Mouse (Mus musculus): Measurements from ENCODE around the gene Hnf1b.

The Hnf1b gene

DNA sequence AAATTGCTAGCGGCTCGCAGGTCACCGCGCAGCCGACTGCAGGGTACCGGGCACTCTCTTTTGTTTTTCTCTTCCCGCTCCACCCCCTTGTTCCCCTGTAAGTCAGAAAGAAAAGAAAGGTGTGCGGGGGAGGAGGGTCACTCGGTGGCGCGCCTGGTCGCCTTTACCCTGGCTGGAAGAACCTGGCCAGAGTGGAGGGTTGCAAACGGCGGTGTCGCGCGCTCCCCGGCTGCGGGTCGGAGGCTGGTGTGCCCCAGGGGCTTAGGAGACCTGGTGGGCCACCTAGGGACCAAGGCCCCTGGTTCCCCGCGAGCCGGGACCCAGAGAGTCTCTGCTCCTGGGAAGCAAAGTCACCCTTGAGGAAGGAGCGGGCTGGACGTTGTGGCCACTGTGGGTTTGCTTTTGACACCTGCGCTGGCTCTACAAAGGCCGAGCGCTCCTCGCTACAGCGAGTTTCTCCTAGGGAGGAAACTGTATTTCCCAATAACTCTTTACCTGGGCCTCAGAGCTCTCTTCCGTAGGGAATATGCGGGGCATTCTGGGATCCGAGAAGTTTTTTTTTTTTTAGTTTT lies 3.4 kb downstream of the Hnf1b start:
- no peak for DNase-seq (ENCODE audit: low read depth, low spot score)

DNA sequence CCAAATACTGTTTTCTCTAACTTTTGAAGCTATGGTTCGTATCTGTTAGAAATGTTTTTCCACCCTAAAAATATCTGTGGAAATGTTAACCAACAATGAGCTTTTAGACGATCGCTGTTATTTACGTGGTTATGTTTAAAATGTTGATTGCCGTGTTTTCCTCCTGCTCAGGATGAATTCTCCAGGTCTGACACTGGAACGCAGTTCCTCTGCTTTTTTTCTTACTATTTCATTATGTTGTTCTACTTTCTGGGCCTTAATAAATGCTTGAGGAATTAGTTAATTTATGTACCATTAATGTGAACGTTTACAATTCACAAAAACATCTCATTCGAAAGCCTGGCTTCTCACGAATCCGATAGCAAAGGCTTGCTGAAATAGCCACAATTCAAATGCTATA lies 4.2 kb downstream of the Hnf1b start:
- DNase-seq (ENCODE audit: low read depth, low spot score): no peak

DNA sequence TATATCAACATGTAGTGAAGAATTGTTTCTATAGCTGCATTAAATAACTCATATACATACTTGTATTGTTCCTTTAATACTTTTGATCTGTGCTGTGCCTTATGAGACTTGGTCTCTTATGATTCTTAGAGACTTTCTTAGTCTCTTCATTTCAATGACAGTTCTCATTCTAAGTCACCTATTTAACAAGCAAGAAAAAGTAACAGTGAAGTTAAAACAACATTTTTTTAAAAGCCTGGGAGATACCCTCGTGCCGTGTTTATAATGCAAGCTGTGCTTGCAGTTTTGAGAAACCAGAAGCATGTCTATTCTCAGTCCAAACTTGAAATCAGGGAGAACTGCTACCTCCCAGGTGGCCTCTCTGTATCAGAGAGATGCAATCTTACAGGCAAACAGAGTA lies 4.8 kb downstream of the Hnf1b start:
- DNase-seq (ENCODE audit: low read depth, low spot score): no peak

DNA sequence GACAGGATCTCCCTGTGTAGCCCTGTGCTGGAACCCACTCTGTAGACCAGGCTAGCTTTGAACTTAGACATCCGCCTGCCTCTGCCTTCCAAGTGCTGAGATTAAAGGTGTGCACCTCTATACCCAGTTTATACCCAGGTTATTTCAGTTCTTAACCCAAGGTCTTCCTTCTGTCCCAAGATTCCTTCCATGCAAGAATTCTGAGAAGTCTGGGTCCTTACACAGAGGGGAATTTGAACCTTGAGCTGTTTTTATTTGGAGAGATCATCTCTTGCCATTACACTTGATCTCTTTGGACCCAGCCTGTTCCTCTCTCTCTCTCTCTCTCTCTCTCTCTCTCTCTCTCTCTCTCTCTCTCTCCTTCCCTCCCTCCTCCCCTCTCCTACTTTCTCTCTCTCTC lies 7.4 kb downstream of the Hnf1b start:
- DNase-seq (ENCODE audit: low read depth, low spot score): no peak

DNA sequence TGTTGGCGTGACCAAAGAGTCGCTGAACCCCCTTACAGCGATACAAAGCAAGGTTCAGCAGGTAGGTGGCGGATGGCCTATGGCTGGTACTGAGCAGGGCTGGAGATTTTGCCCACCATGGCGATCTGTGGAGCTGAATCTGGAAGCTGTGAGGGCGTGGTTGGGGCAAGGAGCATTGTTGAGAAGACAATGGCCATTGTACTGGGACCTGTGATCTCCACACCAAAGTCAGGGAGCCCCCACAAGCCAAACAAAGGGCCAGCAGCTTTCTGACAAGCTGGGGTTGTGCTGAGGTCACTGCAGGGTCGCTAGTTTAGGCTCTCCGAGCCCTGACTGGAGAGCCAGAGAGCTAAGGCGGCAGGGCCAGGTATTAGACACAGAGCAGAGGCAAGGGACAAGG lies 15.4 kb downstream of the Hnf1b start:
- DNase-seq (ENCODE audit: low read depth, low spot score): no peak

DNA sequence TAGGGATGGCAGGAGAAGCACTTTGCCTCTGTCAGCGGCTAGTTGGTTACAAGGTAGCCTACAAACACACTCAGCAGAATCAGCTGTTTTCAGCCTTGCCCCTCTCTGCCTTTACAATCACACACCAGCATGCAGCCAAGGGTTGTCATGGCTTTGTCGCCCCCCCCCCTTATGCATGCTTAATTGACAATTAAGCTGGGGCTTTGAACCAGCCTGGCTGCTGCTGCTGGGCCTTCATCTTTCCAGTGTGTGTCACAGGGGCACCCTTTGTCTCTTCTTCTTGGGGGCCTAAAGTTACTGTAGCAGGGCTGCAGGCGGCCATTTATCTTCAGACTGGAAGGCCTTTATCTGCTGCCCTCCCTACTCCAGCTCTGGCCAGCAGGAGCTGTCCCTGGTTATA lies 17.7 kb downstream of the Hnf1b start:
- DNase-seq (ENCODE audit: low read depth, low spot score): no peak

DNA sequence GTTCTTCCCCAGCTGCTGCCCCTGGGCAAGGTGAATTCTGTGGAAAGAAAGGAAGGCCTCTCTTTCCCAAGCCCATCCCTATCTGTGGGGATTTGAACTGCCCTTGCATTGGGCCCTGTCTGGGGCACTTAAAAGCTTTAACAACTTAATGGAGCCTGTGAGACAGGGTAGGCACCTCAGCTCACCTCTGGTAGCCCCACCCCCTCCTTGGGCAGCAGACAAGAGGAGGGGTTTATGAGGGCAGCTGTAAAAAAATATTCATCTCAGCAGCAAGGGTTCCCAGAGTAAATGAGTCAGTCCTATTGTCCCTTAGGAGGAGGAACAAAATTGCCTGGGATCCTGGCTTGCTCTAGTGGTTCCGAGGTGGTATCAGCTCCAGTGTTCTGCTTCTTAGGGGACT lies 19.3 kb downstream of the Hnf1b start:
- DNase-seq (ENCODE audit: low read depth, low spot score): no peak

DNA sequence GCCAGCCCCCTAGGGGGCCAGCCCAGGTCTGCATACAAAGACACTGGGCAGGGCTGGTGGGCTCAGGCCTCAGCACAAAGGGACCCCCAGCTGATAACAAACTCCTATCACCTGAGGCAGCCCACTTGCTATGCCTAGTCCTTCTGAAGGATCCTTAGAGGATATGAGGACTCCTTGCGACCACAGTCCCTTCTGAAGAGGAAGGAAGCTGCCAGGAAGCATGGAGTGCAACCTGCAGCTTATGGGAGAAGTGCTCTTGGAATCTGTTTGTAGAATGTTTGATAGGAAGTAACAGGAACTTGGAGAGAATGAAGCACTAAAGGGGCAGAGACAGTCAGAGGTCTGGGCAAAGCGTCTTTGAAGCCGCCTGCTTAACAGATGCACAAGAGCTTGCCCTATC lies 19.8 kb downstream of the Hnf1b start:
- DNase-seq (ENCODE audit: low read depth, low spot score): no peak

DNA sequence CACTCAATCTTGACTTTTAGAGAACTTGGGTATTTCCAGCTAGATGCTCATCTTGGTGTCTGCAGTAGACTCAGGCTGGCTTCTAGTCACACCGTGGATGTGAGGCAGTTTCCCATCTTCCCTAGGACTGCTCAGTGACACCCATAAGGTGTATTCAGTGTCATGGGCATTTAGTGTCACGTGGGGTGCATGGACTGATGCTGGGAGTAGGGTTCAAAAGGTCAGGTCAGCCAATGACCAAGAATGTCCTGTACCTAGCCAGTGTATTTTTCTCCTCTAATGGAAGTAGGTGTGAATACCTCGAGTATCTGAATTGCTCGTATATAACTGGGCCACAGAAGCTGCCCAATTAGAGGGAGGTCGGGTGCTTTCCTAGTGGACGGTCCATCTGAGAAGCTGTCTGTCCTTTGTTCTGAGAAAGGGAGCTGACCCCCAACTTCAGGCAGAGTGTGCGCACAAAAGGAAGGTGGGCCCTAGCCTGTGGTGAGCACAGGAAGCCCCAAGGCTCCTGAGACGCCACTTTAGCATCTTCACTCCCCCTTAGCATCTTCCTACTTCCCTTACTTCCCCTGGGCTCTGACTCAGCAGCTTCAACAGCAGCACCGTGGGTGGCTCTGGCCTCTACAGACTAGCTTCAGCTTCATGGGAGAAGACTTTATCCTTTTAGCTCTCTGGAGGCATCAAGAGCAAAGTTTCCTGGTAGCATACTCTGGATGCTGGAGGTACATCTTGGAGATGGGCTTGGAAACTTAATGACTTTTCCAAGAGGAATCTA lies 22.1 kb downstream of the Hnf1b start:
- DNase-seq (ENCODE audit: low read depth, low spot score): no peak

DNA sequence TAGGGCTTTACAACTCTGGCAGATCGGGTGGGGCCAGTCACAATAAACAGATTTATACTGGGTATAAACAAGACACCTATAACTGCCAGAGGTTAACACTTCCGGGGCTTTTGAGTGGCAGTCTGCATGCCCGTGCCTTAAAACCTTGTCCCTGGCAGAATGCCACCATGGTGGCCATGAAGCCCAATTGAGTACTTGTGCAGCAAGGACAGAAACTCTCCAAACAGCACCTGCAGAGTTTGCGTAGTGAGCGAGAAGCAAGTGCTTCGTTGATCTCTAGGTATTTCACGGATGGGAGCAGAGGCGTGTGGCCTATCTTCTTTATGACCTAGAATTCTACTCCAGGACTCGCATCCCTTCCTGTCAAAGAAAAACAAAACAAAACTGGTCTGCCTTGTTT lies 23.6 kb downstream of the Hnf1b start:
- DNase-seq (ENCODE audit: low read depth, low spot score): no peak

DNA sequence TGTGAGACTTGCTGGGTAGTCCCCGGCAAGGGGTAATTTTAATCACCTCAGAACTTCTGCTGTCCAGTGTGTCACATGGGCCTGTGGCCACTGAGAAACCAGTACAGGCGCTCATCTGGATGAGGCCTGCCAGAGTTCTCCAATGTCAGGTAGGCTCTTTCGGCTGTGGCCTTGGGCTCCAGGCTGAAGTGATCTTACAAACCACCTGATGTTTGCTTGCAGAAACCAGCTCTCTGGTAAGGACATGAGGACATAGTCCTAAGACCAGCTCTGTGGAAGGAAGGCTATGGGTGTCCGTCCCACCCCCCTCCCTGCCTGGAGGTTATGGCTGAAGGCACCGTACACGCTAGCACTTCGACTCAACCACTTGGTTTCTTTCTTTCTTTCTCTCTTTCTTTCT lies 26.8 kb downstream of the Hnf1b start:
- no peak for DNase-seq (ENCODE audit: low read depth, low spot score)

DNA sequence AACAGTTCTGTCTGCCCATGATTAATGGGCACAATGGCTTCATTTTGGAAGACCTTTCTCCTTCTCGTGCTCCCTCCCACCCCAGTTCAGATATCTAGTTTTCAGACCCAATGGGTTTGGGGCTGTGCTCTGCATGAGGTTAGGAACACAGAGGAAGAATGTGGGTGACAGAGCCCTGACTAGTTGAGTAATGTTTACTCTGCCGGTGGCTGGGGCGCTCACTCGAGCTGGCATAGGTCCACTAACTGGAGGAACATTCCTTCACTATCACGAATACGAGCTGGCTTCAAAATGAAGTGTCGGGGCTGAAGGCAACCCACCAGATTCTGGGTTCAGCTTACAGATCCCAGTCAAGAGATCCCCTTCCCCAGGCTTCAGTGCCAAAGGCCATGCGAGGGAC lies 27.9 kb downstream of the Hnf1b start:
- DNase-seq (ENCODE audit: low read depth, low spot score): no peak

DNA sequence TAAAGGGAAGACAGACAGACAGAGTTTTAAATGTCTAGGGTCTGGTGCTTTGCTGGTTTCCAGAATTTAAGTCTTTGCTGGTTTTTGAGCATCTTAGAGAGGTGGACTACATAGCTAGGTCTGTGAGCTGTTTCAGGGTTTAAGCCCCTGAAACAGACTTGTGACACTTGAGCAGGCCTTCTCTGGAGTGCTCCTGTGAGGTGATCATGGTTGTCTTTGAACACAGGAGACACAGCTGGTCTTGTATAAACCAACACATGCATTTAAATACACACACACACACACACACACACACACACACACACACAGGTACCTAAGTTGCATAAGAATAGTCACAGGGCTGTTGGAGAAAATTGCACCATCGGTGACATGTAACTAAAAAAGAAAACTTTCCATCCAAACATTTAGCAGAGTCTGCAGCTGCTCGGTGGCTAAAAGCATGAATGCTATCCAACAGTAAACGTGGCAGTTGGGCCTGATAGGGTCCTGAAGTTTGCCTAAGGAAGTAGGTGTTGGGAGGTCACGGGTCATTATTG lies 28.6 kb downstream of the Hnf1b start:
- DNase-seq (ENCODE audit: low read depth, low spot score): no peak

DNA sequence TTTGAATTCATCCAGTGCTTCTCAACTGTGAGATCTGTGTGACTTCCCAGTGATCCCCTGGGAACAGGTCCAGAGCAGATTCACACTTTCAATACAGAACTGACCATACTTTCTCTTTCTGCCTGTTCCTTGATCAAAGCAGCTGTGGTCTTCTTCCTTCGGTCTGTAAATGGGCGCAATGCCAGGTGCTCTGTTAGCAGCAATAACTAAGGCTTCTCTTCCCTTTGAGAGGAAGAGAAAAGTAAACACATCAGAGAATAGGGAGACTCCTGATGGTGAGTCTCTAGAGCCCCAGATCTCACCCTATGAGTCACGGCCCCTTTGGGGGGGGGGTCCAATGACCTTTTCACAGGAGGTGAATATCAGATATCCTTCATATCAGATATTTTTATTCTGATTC lies 29.3 kb downstream of the Hnf1b start:
- no peak for DNase-seq (ENCODE audit: low read depth, low spot score)

DNA sequence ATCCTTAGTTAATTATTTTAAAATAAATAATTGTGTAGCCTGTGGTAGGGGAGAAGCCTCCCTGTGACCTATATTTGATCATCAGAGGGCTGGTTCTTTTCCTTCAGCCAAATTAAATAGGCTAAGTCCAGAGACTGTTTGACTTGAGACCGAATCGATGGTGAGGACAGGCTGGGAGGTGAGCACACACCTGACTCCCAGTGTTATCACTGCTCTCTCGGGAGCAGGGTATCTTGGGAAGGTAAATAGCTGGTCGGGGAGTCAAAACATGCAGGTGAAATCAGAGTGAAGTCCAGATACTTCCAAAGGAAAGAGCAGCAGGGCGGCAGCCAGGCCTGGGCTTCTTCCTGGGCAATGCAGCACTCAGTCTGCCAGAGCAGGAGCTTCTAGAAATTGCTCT lies 31.6 kb downstream of the Hnf1b start:
- DNase-seq (ENCODE audit: low read depth, low spot score): no peak

DNA sequence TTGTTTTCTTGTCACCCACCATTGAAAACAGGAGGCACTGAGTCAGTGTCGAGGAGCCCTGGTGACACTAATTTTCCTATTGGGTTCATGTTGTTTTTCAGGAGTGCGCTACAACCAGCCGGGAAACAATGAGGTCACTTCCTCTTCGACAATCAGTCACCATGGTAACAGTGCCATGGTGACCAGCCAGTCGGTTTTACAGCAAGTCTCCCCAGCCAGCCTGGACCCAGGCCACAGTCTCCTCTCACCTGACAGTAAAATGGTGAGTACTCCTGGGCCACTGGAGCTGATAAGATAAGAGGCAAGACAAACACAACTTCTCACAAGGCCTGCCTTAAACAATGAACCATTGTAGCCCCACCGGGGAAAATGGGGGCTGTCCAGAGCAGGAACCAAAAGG lies 32.7 kb downstream of the Hnf1b start:
- no peak for DNase-seq (ENCODE audit: low read depth, low spot score)

DNA sequence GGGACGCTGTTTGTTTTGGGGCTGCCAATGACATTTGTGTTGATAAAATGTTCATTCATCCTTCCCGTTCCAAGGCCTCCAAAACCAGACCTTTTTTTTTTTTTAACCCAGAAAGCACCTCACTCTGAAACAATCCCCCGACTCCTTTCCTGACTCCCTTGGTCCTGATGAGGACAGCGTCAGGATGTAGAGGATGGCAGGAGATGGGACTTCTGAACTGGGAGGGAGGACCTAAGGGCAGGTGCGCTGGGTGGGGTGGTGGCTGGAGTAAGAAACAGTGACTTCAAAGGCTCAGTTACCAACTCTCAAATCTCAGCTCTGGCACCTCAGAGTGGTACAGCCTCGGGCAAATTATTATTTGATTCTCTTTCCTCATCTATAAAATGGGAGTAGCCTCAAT lies 33.2 kb downstream of the Hnf1b start:
- DNase-seq (ENCODE audit: low read depth, low spot score): no peak

DNA sequence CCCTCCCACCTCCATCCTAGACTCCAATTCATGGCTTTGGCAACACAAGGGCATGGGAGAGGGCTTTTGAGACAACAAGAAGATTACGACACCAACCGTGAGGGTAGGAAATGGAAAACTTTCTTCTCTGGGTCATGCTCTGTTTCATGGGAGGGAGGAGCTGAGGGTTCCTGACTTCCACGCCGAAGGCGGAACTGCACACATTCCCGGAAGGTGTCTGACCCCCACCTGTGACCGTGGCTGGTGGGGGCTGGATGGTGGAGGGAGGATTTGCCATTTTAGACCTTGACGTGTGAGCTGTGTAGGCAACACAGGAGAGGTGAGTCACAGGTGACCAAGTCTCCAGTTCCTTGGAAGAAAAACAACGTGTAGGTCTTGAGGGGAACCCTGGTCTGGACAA lies 33.9 kb downstream of the Hnf1b start:
- no peak for DNase-seq (ENCODE audit: low read depth, low spot score)

DNA sequence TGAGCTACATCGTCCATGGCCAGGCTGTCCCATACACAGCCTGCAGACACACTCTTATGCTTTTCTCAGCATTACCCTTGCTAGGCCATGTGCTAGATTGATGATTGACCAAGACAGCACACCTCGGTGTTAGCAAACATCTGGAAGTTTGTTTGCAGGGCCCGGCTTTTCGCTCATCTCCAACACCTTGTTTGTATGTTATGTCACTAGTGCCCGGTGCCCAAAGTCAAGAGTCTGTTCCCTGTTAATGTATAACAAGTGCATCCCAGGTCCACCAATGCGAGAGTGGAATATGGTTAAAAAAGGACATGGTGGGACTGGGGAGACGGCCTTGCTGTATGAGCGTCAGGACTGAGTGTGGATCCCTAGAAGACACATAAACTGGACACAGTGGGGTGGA lies 35.3 kb downstream of the Hnf1b start:
- DNase-seq (ENCODE audit: low read depth, low spot score): no peak

DNA sequence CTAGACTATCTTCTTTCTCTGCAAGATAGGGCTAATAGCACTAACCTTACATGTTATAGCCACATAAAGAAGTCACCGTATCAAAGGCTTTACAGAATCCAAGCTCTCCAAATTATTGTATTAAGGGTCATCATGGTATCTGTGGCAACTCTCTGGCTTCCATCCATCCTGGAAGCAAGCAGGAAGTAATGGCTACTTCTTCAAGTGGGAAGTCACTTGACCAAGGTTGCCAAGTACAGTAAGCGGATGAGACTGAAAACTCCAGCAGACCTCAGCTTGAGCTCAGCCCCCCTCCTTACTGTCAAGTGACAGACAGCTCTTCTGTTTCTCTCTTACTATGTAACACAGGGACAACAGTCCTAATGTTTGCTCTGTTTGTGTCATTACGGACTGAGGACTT lies 36.9 kb downstream of the Hnf1b start:
- no peak for DNase-seq (ENCODE audit: low read depth, low spot score)

DNA sequence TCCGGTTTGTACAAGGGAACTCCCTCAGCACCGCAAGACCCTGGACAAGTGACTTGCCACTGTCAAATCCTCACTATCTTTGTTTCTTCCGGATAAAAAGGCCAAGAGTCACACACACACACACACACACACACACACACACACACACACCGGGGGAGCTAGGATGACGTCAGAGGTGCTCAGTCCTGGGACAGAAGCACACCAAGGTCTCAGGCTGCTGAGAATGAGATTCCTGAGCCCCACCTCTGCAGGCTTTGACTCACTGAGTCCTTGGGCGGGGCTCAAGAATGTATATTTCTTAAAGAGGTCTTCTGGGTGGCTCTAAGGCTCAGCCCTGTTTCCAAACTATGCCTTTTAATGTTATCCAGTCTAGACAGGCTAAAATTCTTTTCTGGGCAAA lies 41.5 kb downstream of the Hnf1b start:
- DNase-seq (ENCODE audit: low read depth, low spot score): no peak

DNA sequence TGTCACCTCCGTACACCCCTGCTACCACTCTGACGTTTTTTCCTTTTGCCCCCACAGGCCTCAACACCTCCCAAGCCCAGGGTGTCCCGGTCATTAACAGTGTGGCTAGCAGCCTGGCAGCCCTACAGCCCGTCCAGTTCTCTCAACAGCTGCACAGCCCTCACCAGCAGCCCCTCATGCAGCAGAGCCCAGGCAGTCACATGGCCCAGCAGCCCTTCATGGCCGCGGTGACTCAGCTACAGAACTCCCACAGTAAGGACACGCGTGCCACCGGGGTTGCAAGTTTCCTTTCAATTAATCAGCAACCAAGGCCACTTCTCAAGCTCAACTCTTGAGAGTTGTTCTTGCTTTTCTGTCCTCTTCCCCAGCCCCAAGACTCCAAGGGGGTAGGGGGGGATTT lies 43.5 kb downstream of the Hnf1b start:
- DNase-seq (ENCODE audit: low read depth, low spot score): no peak

Measured in embryo, embryonic 11.5 days (tissue).